Mouse (Mus musculus) cerebellum, postnatal 10 days (tissue): ENCODE measurements at regions not wholly inside any gene's neighbourhood (a gene's known extent, or its start where the extent isn't known, plus 50 kb on each side); places are given as distances from the start of the nearest gene placed in this dataset.

ENCODE experiments used
- DNase-seq, 2 experiments: peaks; one replicate each; pipeline ENCODE4 v3.0.0; 2021; ENCODE audit warnings: mixed read lengths in 2 of 2

DNA sequence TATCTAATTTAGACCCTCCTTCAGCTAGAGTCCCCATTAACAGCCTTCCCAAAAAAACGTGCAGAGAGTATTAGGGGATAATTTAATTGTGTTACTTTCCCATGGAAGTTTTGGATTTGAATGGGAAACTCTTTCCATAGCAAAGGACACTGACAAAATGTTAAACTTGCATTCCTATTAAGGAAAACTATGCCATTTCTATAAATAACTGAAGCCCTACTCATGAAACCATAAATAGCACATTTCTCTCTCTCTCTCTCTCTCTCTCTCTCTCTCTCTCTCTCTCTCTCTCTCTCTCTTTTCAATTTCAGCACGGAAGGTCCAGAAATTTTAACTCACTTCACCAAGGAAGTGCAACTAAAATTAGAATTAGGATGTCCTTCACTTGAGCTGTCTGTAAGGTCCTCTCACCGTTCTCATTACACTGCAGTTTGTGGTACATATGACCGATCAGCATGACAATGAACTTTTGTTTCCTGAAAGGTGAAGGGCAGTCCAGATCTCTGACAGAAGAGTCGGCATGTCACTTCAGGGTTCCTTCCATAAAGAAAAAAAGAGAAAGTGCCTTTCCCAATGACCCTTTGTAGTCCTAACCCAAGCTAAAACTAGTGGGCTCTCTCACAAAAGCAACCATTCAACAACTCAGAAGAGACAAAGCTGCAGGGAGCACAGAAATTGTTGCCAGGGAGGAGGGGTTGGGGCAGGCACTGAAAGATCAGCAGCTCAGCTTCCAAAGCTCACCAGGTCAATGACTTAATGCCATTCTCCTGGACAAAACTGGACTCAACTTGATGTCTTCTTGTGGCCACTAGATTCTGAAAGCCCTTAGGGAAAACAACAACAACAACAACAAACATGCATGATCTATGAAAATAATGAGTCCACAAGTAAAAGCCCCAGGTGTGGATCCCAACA is 696.9 kb downstream of the Diaph3 start:
- peak in 1 of 2 experiments; percentile 39 for DNase-seq

DNA sequence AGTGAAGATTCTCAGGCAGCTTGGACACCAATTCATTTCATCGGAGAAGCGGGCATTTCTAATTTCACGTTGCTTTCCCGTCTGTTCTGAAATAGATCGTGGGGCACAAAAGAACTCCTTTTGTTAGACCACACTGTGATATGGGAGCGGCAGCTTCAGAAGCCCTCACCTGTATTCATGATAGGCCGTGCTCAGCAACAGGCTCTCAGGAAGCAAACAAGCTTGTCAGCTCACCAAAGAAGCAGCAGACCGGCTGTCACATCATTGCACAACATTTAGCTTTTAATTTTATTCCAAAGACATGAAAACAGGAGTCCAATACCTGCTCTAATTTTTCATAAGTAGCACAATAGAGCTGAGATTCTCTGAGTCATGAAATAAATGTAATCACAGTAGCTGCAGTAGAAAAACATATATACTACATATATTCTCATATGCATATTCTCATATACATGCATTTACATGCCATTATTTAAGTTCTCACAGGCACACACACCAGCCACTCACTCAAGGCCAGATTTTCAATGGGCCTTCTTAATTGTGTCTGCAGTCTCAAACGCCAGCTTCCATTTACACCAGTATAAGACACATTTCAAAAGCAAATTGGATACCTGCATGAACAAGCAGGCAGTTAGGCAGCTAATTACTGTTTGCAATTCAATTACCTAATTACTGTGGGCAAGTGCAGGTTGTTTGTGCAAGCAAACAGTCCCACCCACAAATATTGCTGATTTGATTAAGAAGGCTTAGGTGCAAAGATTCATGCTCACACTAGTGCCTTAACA is 698.9 kb downstream of the Diaph3 start:
- DNase-seq, result no peak

DNA sequence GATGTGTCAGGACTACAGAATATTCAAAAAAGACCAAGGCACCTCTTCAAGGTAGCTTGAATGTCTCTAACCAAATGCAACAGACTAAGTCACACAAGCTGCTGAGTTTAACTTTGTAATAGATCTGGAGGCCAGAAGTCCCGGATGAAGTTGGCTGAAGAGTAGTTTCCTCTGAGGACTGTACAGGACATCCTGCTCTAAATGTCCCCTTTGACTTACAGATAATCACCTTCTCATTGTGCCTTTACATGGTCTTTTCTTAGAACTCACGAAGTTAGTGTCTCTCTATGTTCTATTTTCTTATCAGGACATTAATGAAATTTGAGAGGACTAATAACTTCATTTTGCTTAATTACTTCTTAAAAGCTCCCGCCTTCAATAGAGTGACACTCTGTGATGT is 703.7 kb downstream of the Diaph3 start:
- DNase-seq, result no peak

DNA sequence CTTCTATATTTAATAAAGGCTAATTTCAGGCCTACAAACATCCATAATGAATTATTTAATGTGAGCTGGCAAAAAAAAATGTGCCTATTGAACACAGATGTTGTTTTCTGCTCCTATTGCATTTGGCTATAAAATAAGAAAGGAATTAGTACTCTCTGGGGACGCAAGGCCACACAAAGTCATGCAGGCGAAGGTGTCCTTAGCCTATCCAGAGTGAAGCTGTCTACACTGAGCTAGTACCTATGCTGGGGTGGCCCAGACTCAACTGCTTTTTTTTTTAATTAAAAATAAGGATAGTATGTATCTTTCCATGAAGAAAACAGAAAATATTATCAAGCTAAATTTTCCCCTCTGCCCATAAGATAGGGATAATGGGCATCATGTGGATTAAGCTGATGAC is 705.7 kb downstream of the Diaph3 start:
- DNase-seq, result no peak

DNA sequence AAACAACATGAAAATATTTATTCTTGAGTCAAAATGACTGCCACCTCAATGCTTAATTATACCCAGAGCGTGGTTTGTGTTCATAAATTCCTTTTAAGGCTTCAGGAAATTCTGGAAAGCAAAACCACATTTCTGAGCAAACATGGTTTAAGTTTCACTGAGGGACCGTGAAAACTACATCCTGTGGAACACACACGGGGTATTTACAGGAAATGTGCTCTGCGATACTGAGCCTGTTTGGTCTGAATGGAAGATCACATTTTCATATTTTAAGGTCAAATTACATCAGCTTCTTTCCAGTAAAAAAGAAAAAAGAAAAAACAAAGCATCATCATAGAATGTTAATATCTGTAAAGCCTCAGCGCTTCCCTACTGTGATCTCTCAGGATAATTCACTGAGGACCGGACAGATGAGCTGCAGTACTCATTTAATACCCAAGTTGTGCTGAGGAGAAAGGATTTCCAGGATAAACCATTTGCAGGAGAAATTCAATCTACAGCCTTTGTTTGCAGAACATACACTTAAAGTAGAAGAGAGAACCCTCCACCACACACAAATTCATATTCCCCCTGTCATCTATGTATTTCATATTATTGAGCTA is 709.7 kb downstream of the Diaph3 start:
- DNase-seq, result no peak

DNA sequence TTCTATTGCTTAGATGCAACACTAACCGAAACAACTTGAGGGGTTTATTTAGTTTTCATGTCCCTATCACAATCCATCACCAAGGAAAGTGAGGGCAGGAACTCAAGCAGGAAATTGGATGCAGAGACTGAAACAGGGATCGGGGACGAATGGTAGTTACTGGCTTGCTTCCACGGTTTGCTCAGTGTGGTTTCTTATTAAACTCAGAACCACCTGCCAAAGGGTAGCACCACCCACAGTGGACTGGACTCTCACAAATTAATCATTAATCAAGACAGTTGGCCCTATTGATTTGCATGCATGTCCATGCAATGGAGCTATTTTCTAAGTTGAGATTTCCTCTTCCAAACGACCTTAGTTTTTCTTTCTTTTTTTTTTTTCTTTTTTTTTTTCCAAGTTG is 719.2 kb downstream of the Diaph3 start:
- DNase-seq, result peak; percentile 38 to 57

DNA sequence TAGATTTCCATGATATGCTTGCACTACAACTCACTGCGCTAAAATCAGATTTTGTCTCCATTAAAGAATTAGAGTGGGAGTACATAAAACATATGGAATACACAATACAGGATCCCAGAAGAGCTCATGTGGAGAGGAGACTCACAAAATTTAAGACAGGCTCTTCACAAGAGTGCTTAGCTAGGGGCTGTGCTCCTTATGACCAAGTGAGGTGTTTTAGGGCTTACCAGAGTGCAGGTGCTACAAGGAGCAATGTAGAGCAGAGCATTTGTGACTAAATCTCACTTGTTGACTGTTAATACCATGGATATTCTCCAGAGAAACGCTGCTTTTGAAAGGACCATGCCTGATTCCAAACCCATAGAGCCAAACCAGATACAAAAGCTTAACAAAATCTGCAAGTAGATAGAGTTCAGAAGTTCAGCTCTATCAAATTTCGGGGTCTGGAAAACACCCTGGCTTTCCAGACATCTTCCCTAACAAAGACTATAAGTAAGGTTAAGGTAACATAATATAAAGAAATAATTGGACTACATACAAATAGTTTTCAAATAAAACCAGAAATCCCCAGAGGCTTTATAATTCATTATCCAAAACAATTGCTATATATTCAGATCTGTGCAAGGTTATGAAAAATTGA is 721.0 kb downstream of the Diaph3 start:
- DNase-seq, result no peak

DNA sequence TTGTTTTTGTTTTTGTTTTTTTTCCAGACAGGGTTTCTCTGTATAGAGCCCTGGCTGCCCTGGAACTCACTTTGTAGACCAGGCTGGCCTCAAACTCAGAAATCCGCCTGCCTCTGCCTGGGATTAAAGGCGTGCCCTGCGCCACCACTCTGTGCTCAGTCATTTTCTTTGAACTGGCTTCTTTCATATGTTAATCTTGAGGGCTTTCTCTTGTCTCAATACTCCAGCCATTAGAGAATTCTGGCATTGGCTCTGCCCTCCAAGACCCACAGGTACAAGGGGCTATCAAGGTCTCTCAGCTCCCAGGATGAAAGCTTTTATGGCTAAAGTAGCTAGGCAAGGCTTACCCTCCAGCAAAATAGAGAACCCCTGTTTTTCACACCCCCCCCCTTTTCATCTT is 744.2 kb downstream of the Diaph3 start:
- no peak for DNase-seq

DNA sequence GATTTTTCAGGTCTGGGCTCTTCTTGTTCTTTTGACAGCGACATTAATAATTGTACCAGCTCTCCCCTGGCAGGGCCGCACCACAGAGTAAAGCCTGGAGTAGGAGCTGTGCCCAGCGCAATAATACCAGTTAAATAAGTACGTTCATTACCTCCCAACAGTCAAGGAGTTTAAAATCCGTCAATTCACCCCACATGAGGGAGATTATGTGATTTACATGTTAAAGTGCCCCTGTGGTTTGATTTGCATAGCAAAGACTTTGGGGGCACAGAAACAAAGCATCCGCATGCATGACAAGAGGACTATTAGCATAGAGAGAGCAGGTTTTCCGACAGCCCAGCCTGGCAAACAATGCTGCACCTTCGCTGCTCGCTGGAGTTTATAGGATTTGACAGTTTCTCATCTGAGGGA is 745.1 kb downstream of the Diaph3 start:
- DNase-seq, result peak; percentile 63 to 67

DNA sequence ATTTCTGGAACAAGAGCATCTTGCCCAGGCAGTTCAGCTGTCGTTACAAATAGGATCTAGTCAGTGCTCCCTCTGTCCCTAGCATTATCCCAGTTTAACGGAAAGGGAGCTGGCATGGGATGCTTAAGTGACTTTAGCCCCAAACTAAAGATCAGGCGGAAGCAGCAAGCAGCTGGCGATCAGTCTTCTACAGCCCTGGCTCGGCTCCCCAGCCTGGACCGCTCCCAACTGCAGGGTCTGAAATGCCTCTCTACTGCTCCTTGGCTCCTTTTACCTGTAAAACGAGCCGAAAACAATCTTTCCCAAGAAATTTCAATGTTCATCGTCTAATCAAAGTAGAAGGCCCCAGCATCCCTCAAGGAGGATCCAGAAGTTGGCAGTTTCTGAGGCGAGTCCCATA is 745.5 kb downstream of the Diaph3 start:
- DNase-seq, result peak; percentile 90 to 92

DNA sequence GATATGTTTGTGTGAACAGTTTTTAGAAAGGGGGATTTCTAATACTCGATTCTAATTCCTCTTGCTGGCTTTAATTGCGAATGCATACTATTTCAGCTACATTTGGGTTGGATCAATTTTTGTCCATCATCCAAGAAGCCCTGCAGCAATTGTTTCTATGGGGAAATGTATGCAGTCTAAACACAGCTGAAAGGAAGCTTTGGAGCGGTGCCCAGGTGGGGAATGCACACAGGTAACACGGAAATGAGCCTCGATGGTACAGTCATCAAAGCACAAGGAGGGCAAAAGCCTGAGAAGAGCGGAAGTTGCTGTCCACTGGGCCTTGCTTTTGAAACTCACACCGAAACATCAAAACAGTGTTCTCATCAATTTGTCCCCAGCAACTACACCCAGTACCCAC is 746.0 kb downstream of the Diaph3 start:
- DNase-seq, result peak; percentile 38 to 40

DNA sequence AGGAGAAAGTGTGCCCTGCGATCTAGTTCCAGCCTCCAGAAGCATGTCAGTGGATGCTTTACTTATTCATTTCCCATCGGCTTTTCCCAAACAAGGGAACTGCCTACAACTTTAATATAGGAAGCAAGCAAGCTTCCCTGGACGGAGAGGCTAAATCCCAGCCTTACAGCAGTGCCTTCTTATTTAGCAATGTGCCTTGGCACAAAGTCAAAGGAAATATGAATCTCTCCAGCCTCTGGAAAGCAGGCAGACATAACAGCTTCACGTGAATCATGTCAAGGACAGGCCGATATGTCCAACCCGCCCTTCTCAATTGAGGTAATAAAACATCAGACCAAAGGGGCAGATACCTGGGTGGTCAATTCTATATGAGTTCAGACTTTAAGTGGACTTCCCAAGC is 755.9 kb downstream of the Diaph3 start:
- no peak for DNase-seq

DNA sequence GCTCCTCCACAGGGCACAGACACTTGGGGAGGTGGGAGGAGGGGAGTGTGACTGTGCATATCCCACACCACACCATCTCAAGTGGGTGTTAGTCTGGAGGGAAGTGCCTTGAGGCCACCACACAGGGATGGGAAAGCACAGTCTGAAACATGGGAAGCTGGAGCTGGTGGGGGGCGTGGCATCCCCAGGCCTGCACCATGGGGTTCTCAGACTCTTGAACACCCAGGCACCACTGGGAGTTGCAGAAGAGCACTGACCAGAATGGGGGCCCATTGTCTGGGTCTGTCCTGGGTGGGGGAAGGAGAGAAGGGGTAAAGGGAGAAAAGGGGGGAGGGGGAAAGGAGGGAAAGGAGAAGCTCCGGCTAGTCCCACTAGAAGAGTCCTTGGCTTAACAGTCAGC is 776.0 kb downstream of the Diaph3 start:
- no peak for DNase-seq

DNA sequence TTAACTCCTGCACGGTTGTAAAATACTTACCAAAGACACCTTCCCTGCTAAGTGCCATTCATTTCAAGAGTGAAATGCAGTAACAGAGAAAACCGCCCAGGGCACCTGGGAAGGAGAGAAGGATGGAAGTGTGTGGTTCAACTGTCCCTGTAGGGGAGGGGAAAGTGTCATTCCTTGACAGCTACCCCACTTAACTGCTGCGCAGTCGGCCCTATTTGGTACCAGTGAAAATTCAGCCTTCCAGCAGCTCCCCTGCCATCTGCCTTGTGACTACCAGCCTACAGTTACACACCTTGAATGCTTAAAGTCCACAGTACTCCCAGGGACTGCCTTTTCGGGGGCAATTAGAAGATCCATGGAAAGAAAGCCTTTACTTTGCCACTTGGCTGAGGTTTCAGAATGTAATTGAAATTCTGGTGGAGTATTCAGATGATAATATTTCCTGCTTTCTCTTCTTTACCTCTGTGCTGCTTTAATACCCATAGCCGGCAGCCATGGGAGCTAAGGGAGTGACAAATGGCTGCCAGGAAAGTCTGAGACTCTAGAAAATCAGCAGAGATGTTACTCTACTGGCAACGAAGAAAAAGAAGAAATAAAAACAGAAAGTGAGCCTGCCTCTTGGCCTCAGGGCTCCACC is 780.5 kb downstream of the Diaph3 start:
- DNase-seq, result peak; percentile 18 to 31

DNA sequence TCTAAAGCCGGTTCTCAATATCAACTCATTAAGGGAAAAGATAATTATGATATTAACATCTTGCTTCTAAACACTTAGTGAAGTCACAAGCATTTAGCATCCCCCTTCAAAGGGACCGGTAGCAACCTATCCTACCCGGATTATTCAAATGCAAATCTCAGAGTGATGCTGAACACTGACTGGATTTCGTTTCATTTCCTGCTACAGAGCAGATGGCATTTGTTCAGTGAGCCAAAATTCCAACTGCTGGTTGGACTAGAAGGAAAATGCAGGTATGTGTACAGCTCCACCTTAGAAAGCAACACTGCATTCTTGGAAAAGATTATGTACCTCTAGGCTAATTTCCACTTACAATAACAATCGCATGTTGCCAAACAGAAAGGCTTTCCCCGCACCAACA is 782.5 kb downstream of the Diaph3 start:
- peak; percentile 44 to 59 for DNase-seq

DNA sequence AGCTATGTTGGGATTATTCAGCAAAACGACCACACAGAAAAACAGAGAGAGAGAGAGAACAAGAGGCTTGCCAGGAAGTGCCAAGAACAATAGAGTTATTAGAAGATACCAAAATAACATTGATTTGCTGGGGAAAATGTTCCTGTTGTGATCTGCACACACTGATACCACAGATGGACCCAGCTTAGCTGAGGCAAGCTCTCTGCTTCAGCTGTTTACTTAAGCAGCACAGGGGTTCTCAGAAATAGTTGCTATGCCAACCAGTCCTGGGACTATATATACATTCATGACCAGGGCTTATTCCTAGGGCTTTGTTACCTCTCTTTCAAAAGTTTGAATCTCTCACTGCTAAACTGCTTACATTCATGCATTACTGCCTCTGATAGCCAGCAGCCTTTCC is 790.5 kb downstream of the Diaph3 start:
- no peak for DNase-seq

DNA sequence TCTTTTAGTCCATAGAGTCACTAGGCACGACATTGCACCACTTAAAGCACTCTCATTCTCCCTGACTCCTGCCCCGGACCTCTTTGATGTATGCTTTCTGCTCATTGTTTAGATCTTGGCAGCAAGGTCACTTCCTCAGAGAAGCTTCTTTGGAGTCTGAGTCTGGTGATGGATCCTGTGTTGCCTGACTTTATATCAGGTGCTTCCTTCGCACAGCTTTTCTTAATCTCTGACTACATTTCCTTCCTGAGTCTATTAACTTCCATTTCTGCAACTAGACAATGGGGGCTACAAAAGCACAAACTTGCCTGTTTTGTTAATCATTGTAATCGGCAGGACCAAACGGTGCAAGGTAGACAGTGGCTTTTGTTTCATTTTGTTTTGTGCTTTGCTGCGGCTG is 802.0 kb downstream of the Diaph3 start:
- no peak for DNase-seq

DNA sequence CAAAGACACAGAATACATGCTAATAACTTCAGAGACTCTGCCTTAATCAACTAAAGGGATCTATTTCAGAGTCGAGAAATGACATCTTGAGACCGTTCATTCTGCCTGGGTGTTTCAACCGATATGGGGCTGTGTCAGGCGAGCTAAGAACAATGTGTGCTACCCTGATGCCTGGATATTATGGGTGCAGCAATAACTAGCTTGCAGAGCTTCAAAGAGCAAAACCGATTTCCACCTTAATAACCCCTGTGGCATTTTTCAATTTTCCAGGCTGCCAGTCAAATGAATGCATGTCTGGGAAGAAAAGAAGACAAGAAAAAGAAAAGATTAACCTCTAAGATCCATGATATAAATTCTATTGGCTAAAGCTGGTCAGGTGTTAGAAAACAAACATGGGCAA is 804.0 kb downstream of the Diaph3 start:
- DNase-seq, result no peak

DNA sequence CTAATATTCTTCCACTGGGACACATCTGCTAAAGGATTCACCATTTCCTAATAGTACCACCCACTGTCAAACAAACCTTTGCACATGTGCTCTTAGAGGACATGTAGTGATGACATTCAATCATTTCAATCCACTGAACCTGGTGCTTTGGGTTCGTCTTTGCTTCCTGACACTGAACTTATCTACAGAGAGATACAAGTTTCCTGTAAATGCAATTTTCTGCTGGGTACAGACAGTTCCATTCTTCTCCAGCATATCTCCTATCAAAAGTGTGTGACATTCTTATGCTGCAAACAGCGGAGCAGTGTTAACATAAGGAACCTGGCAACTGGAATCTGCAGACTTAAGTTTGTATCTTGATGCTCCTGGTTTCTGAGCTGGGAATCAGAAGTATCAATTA is 805.8 kb downstream of the Diaph3 start:
- no peak for DNase-seq

DNA sequence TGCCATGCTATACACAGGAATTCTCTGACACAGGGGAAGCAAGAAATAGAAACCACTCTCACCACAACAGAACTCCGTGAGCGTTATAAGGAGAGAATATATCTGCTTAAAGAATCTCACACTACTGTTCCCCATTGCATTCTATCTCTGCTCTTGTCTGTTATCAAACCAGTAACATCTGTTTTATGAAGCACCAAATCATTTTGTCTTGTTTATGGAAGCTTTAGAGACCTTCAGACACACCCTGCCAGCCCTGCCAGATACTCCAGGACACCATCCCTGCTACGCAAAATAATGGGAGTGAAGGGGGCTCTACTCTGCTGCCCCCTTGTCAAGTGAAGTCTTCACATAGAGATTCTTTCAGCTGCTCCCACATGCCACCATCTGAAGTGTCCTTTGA is 811.9 kb downstream of the Diaph3 start:
- no peak for DNase-seq

DNA sequence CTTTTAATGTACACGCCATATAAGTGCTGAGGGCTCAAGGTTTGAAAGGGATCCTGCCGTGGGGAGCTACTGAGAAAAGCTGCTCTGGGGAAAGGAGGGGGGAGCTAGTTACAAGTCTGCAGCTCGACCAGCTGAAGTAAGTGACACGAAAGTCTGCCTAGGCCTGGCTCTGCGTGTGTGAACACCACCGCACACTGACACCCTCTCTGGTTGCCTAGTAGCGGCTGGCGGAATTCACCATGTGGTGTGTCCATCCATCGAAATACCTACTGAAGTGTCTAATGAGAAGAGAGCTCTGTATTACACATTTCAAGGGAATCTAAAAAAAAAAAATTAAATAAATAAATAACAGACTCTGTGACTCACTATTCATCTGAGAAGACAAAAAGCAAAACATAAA is 813.4 kb downstream of the Diaph3 start:
- peak; percentile 32 to 51 for DNase-seq

DNA sequence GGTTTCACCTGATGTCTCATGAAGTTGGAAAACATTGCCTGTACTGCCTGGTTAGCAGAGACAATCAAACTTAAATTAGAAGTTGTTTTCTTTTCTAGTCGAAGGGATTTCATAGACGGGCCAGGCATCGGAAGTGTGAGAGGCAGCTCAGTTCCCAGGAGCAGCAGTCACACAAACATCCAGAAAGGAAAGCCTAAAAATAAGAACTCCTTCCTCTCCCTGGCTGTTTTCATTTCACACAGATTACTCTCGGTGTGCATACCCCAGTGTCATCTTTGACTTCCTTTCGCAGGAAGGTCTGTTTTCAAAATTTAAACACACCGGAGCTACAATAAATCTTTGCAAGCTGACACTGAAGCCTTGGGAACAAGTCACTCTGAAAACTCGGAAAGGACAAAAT is 818.7 kb downstream of the Diaph3 start:
- DNase-seq, result no peak

DNA sequence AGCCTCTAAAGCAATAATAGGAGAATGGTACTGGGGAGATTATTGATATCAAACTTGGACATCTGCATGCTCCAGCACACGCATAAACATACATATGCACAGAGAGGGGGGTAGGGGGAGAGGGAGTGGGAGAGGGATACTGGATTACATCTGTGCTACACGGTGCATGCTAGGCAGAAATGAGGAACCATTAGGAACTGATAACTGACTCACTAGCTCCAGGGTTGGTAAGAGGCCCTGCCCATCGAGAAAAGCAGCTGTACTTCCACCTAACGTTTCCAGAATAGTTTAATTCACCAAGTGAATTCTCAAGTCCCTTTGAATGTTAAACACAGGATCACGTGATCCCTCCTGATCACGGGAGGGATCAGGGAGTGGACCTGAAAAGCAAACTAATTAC is 825.1 kb downstream of the Diaph3 start:
- no peak for DNase-seq
